ENCODE assay signal across 24 mouse cellular contexts in the genomic region with DNA sequence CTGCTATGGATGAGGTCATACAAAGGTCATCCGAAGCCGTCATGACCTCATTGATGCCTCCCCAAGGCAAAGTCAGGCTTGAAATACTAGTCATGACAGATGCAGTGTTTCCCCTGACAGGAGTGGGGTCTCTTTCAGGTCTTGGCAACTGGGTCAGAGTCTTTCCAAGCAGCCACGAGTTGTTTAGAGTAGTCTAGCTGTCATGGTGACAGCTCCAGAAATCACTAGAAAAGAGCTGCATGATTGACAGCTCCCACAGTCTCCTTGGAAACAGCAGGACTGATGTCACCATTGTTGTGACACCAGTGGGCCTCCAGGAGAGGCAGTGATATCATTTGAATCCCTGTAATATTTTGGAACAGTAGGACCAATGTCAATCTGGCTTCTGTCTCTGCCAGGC.
DNase-seq lines count a peak whose midpoint lies in the region; ATAC-seq lines count a peak whose summit lies in the region.
"Had no signal": no experiment of that assay in that cellular context is flagged by ENCODE, and none has a peak within 500 bp of the region (broad histone marks: within the 10 kb centered on the region; RNA-seq: fewer than 3 reads in every experiment).

No protein-coding gene starts in this region.

- no peaks in the 10 kb centered on the region for H3K36me3 ChIP-seq in heart, embryonic 12.5 days
- H3K36me3 ChIP-seq: heart, embryonic 13.5 days; hindbrain, embryonic 10.5 days; kidney, embryonic 15.5 days; limb, embryonic 15.5 days; midbrain, embryonic 12.5 days; neural tube, embryonic 15.5 days had no signal

- no peak overlapping the region for H3K27ac ChIP-seq in heart, embryonic 12.5 days (ENCODE audit: poor library complexity, severe bottlenecking)
- H3K27ac ChIP-seq: forebrain, embryonic 13.5 days; heart, embryonic 13.5 days; hindbrain, embryonic 10.5 days; kidney, embryonic 15.5 days; left cerebral cortex, adult 2 months; limb, embryonic 15.5 days; liver, embryonic 14.5 days; midbrain, embryonic 12.5 days; neural tube, embryonic 15.5 days had no signal

- H3K4me2 ChIP-seq in heart, embryonic 12.5 days = no peak overlapping the region
- H3K4me2 ChIP-seq: forebrain, embryonic 13.5 days; heart, embryonic 13.5 days; kidney, embryonic 15.5 days; limb, embryonic 15.5 days; midbrain, embryonic 12.5 days; neural tube, embryonic 15.5 days had no signal

- H3K4me1 ChIP-seq in heart, embryonic 12.5 days (replicated peaks) = peaks cover 13% of the 10 kb centered on the region
- H3K4me1 ChIP-seq: limb, embryonic 15.5 days; midbrain, embryonic 12.5 days; neural tube, embryonic 15.5 days had no signal

- no peak for ATAC-seq in heart, embryonic 12.5 days (ENCODE audit: insufficient number of reproducible peaks, low FRiP score)
- no peak for ATAC-seq in megakaryocyte-erythroid progenitor cell, adult 5-6 weeks (replicated peaks; ENCODE audit: low FRiP score, low TSS enrichment, poor library complexity, severe bottlenecking)
- ATAC-seq: forebrain, embryonic 13.5 days; intestine, postnatal 0 days had no signal

- no peaks in the 10 kb centered on the region for H3K27me3 ChIP-seq in heart, embryonic 12.5 days (replicated peaks)
- H3K27me3 ChIP-seq: forebrain, embryonic 13.5 days; heart, embryonic 13.5 days; kidney, embryonic 15.5 days; limb, embryonic 15.5 days; midbrain, embryonic 12.5 days; neural tube, embryonic 15.5 days had no signal

- no peaks in the 10 kb centered on the region for H3K9me3 ChIP-seq in heart, embryonic 12.5 days (replicated peaks)
- H3K9me3 ChIP-seq: forebrain, embryonic 13.5 days; heart, embryonic 13.5 days; hindbrain, embryonic 10.5 days; kidney, embryonic 15.5 days; limb, embryonic 15.5 days; midbrain, embryonic 12.5 days; neural tube, embryonic 15.5 days had no signal

- no peak overlapping the region for H3K9ac ChIP-seq in heart, embryonic 12.5 days
- H3K9ac ChIP-seq: forebrain, embryonic 13.5 days; heart, embryonic 13.5 days; kidney, embryonic 15.5 days; limb, embryonic 15.5 days; liver, embryonic 14.5 days; midbrain, embryonic 12.5 days; neural tube, embryonic 15.5 days had no signal

- peak; percentile 16 to 25 for DNase-seq in cerebellum, postnatal 10 days
- DNase-seq in cerebellum, adult 18-20 months = no peak
- DNase-seq in heart, postnatal 10 days = peak; percentile 62 to 64
- peak; percentile 15 for DNase-seq in adipocyte (ENCODE audit: low spot score)
- peak; percentile 55 for DNase-seq in heart, postnatal 4 days
- no peak for DNase-seq in left cerebral cortex, adult 11 months (ENCODE audit: low spot score)
- DNase-seq: cerebellum, adult 11-12 months; cerebellum, postnatal 25 days; embryo, embryonic 11 days; gastrocnemius, postnatal 36 days; right cerebral cortex, postnatal 25 days; spleen, adult 18-20 months had no signal

- intact Hi-C loops in heart, postnatal 10 days (cut with DNase I) = no loop called here

- H3K4me3 ChIP-seq in heart, embryonic 12.5 days = no peak overlapping the region
- H3K4me3 ChIP-seq: forebrain, embryonic 13.5 days; heart, embryonic 13.5 days; hindbrain, embryonic 10.5 days; kidney, embryonic 15.5 days; left cerebral cortex, adult 2 months; limb, embryonic 15.5 days; midbrain, embryonic 12.5 days; neural tube, embryonic 15.5 days had no signal

- 43% methylated on average over 3 of the region's 3 CpGs for WGBS in heart, embryonic 12.5 days

Comparison
In these comparisons a context has a peak if more than half of its experiments do, and no peak if none do; other contexts are left out.
1. DNase-seq: peak in cerebellum, postnatal 10 days (2 of 2), heart, postnatal 10 days (2 of 2), adipocyte (single experiment) and heart, postnatal 4 days (single experiment); none in cerebellum, adult 18-20 months (0 of 2) and left cerebral cortex, adult 11 months (single experiment).